Comparison of ENCODE assay signal across 11 mouse cellular contexts in genomic region chr16:45973959-45974686, GRCm38 (mm10). TPM values are rescaled to one million over a fixed set of nuclear protein-coding genes. Genes with fewer than 3 reads are reported as not detected.
DNase-seq lines count a peak whose midpoint lies in the region; ATAC-seq lines count a peak whose summit lies in the region.
"Had no signal": no experiment of that assay in that cellular context is flagged by ENCODE, and none has a peak within 500 bp of the region (broad histone marks: within the 10 kb centered on the region; RNA-seq: fewer than 3 reads in every experiment).

No protein-coding gene starts in this region.

- H3K9me3 ChIP-seq in heart, embryonic 16.5 days (replicated peaks; ENCODE audit: control insufficient read depth, low read length): no peaks in the 10 kb centered on the region
- H3K9me3 ChIP-seq in heart, embryonic 11.5 days (replicated peaks; ENCODE audit: control insufficient read depth, low read length): no peaks in the 10 kb centered on the region
- H3K9me3 ChIP-seq: liver, embryonic 15.5 days; stomach, embryonic 15.5 days had no signal

- H3K4me1 ChIP-seq in heart, embryonic 16.5 days (ENCODE audit: control insufficient read depth, insufficient read depth, low read length): no peaks in the 10 kb centered on the region
- no peaks in the 10 kb centered on the region for H3K4me1 ChIP-seq in heart, embryonic 11.5 days (ENCODE audit: control insufficient read depth, insufficient read depth, low read length)
- H3K4me1 ChIP-seq: liver, embryonic 15.5 days; stomach, embryonic 15.5 days had no signal

- no peaks in the 10 kb centered on the region for H3K36me3 ChIP-seq in heart, embryonic 16.5 days (ENCODE audit: control insufficient read depth, insufficient read depth)
- no peaks in the 10 kb centered on the region; the same call in 1 of the 2 replicates for H3K36me3 ChIP-seq in heart, embryonic 11.5 days (ENCODE audit: control insufficient read depth, insufficient read depth, low read length)
- H3K36me3 ChIP-seq: liver, embryonic 15.5 days; stomach, embryonic 15.5 days had no signal

- H3K4me2 ChIP-seq in heart, embryonic 16.5 days (ENCODE audit: low read depth, low read length): no peak overlapping the region
- no peak overlapping the region for H3K4me2 ChIP-seq in heart, embryonic 11.5 days
- H3K4me2 ChIP-seq: liver, embryonic 15.5 days; stomach, embryonic 15.5 days had no signal

- H3K27me3 ChIP-seq in heart, embryonic 16.5 days (ENCODE audit: control insufficient read depth, insufficient read depth, low read length): no peaks in the 10 kb centered on the region
- no peaks in the 10 kb centered on the region for H3K27me3 ChIP-seq in heart, embryonic 11.5 days (ENCODE audit: control insufficient read depth, insufficient read depth, low read length)
- H3K27me3 ChIP-seq: liver, embryonic 15.5 days; stomach, embryonic 15.5 days had no signal

- H3K27ac ChIP-seq in heart, embryonic 16.5 days (ENCODE audit: low read length): no peak overlapping the region
- H3K27ac ChIP-seq in heart, embryonic 11.5 days (ENCODE audit: low read depth, low read length): no peak overlapping the region
- H3K27ac ChIP-seq: liver, embryonic 15.5 days; stomach, embryonic 15.5 days had no signal

- WGBS in heart, embryonic 16.5 days: 50% methylated on average over 9 of the region's 9 CpGs
- 40% methylated on average over 9 of the region's 9 CpGs for WGBS in heart, embryonic 11.5 days (ENCODE audit: insufficient replicate concordance)

- DNase-seq in CD4-positive helper T cell, adult 2 months (ENCODE audit: low read depth, low spot score): peak; percentile 11
- DNase-seq in cerebellum, adult 9-11 months: peak; percentile 50
- DNase-seq in kidney, postnatal 10 days: peak; percentile 42
- DNase-seq in adrenal gland, adult 8-10 months: no peak
- no peak for DNase-seq in spleen, postnatal 10 days (ENCODE audit: low spot score in 2 of 2)
- DNase-seq in heart, adult 8-10 months (ENCODE audit: low spot score): no peak

- ATAC-seq in heart, embryonic 16.5 days (replicated peaks; ENCODE audit: extremely low read depth, insufficient read depth, low FRiP score): peak; percentile 45; the same call in 1 of the 2 replicates
- no peak for ATAC-seq in heart, embryonic 11.5 days (replicated peaks; ENCODE audit: insufficient number of reproducible peaks, low FRiP score, low TSS enrichment)

- H3K9ac ChIP-seq in heart, embryonic 16.5 days (ENCODE audit: low read length): no peak overlapping the region
- H3K9ac ChIP-seq in heart, embryonic 11.5 days (ENCODE audit: low read depth, low read length): no peak overlapping the region
- H3K9ac ChIP-seq: liver, embryonic 15.5 days; stomach, embryonic 15.5 days had no signal

- no peak overlapping the region for H3K4me3 ChIP-seq in heart, embryonic 16.5 days (ENCODE audit: low read length)
- H3K4me3 ChIP-seq in heart, embryonic 11.5 days (ENCODE audit: low read depth, low read length): no peak overlapping the region
- H3K4me3 ChIP-seq: liver, embryonic 15.5 days; stomach, embryonic 15.5 days had no signal

RNA-seq across cellular contexts. Expression of gene Phldb2, which starts 20.7 kb away (rescaled TPM):
- polyA plus RNA-seq in heart, embryonic 16.5 days (2015; fragmentation: Nextera tagmentation; extraction: Ambion mirVana): 38.3 and 44.9 TPM in 2 replicates
- polyA plus RNA-seq in heart, embryonic 11.5 days (2014; fragmentation: Nextera tagmentation; extraction: Ambion mirVana): 37.3 and 38.2 TPM in 2 replicates
- 10 to 100 TPM; 29.4 to 56.4 (median 41.4) TPM for total RNA-seq in adrenal gland, adult 8-10 months (2022)
- 10 to 100 TPM; 11.3 to 12.6 (median 11.8) TPM for total RNA-seq in heart, adult 8-10 months (2022)
- total RNA-seq: MEL had no signal

RNA-seq across cellular contexts. Expression of gene Plcxd2, which starts 35.9 kb away (rescaled TPM):
- polyA plus RNA-seq in heart, embryonic 16.5 days (2015; fragmentation: Nextera tagmentation; extraction: Ambion mirVana): 0.69 and 0.92 TPM in 2 replicates
- 0.49 and 0.83 TPM in 2 replicates for polyA plus RNA-seq in heart, embryonic 11.5 days (2014; fragmentation: Nextera tagmentation; extraction: Ambion mirVana)
- total RNA-seq in adrenal gland, adult 8-10 months (2022): 1 to 10 TPM in 1 of 4 experiments, under 1 TPM in 3; 0.59 to 2.6 (median 0.85) TPM
- under 1 TPM; 0.09 to 0.22 (median 0.12) TPM for total RNA-seq in heart, adult 8-10 months (2022)
- total RNA-seq: MEL had no signal

Comparison
In these comparisons a context has a peak if more than half of its experiments do, and no peak if none do; other contexts are left out.
1. DNase-seq: peak in CD4-positive helper T cell, adult 2 months (single experiment), cerebellum, adult 9-11 months (single experiment) and kidney, postnatal 10 days (single experiment); none in adrenal gland, adult 8-10 months (single experiment), spleen, postnatal 10 days (0 of 2) and heart, adult 8-10 months (single experiment).